ENCODE assay signal across 20 mouse cellular contexts in genomic region chr5:120631892-120632291, GRCm38 (mm10). TPM values are rescaled to one million over a fixed set of nuclear protein-coding genes. Genes with fewer than 3 reads are reported as not detected.
DNase-seq lines count a peak whose midpoint lies in the region; ATAC-seq and TF ChIP-seq lines count a peak whose summit lies in the region.
"Had no signal": no experiment of that assay in that cellular context is flagged by ENCODE, and none has a peak within 500 bp of the region (broad histone marks: within the 10 kb centered on the region; RNA-seq: fewer than 3 reads in every experiment).

No protein-coding gene starts in this region.

- peaks cover 12% of the 10 kb centered on the region for H3K36me3 ChIP-seq in midbrain, postnatal 0 days (ENCODE audit: insufficient read depth, low read length)
- H3K36me3 ChIP-seq in midbrain, embryonic 13.5 days: peaks cover 17% of the 10 kb centered on the region
- peaks cover 4% of the 10 kb centered on the region; the same call in 1 of the 2 replicates for H3K36me3 ChIP-seq in splenic B cell, adult 2 months (ENCODE audit: control insufficient read depth, insufficient read depth, low read length, poor library complexity, severe bottlenecking)

- H3K9me3 ChIP-seq in midbrain, postnatal 0 days (ENCODE audit: low read length): no peaks in the 10 kb centered on the region
- no peaks in the 10 kb centered on the region for H3K9me3 ChIP-seq in midbrain, embryonic 13.5 days
- H3K9me3 ChIP-seq: forebrain, embryonic 15.5 days; heart, embryonic 13.5 days had no signal

- H3K4me1 ChIP-seq in midbrain, postnatal 0 days (ENCODE audit: insufficient read depth, low read length): no peaks in the 10 kb centered on the region
- peaks cover 18% of the 10 kb centered on the region for H3K4me1 ChIP-seq in midbrain, embryonic 13.5 days (replicated peaks)
- H3K4me1 ChIP-seq: limb, embryonic 12.5 days had no signal

- peak; percentile 50 for TF ChIP-seq CTCF in layer of hippocampus, adult 2 months (conservative IDR thresholded peaks at IDR 0.05)
- peak; percentile 52 for TF ChIP-seq CTCF in midbrain, postnatal 0 days (IDR thresholded peaks at IDR 0.05)

- no peaks in the 10 kb centered on the region for H3K27me3 ChIP-seq in midbrain, postnatal 0 days (ENCODE audit: insufficient read depth, low read length)
- peaks cover 13% of the 10 kb centered on the region for H3K27me3 ChIP-seq in midbrain, embryonic 13.5 days
- H3K27me3 ChIP-seq in splenic B cell, adult 2 months (ENCODE audit: control insufficient read depth, insufficient read depth, low read length, poor library complexity, severe bottlenecking): no peaks in the 10 kb centered on the region
- H3K27me3 ChIP-seq: forebrain, embryonic 15.5 days had no signal

- no peak overlapping the region for H3K27ac ChIP-seq in layer of hippocampus, adult 2 months
- no peak overlapping the region for H3K27ac ChIP-seq in midbrain, postnatal 0 days (ENCODE audit: low read depth, low read length)
- no peak overlapping the region for H3K27ac ChIP-seq in midbrain, embryonic 13.5 days
- H3K27ac ChIP-seq: forebrain, embryonic 15.5 days; heart, embryonic 13.5 days had no signal

- DNase-seq in layer of hippocampus, adult 2 months (ENCODE audit: low spot score in 2 of 2): no peak
- DNase-seq in layer of hippocampus, adult 8-10 months (ENCODE audit: low spot score in 2 of 2): no peak
- DNase-seq in midbrain, postnatal 0 days (ENCODE audit: low spot score): no peak
- peak; percentile 50 for DNase-seq in ZHBTc4 (ENCODE audit: low read depth, low spot score)
- peak; percentile 40 for DNase-seq in splenic B cell, adult 2 months (ENCODE audit: low read depth, low spot score)
- DNase-seq in urinary bladder, postnatal 4 days (ENCODE audit: low spot score in 2 of 2): no peak
- DNase-seq: cerebellum, adult 2 months; heart, postnatal 4 days had no signal

- 91% methylated on average over 5 of the region's 5 CpGs for WGBS in midbrain, postnatal 0 days
- WGBS in midbrain, embryonic 13.5 days: 90% methylated on average over 5 of the region's 5 CpGs

- H3K4me3 ChIP-seq in layer of hippocampus, adult 2 months: no peak overlapping the region
- no peak overlapping the region for H3K4me3 ChIP-seq in midbrain, postnatal 0 days (ENCODE audit: low read depth, low read length)
- no peak overlapping the region for H3K4me3 ChIP-seq in midbrain, embryonic 13.5 days (replicated peaks)
- H3K4me3 ChIP-seq: erythroblast, embryonic 14.5 days; forebrain, embryonic 15.5 days had no signal

- ATAC-seq in midbrain, postnatal 0 days (ENCODE audit: low FRiP score): no peak
- ATAC-seq in midbrain, embryonic 13.5 days: no peak
- ATAC-seq: forebrain, embryonic 15.5 days; midbrain, embryonic 16.5 days had no signal

- H3K9ac ChIP-seq in midbrain, postnatal 0 days (replicated peaks; ENCODE audit: low read length, poor library complexity, severe bottlenecking): no peak overlapping the region
- H3K9ac ChIP-seq in midbrain, embryonic 13.5 days (replicated peaks): no peak overlapping the region
- H3K9ac ChIP-seq: forebrain, embryonic 15.5 days had no signal

- no peak overlapping the region for H3K4me2 ChIP-seq in midbrain, postnatal 0 days (ENCODE audit: low read depth, low read length, poor library complexity, severe bottlenecking)
- no peak overlapping the region for H3K4me2 ChIP-seq in midbrain, embryonic 13.5 days (replicated peaks)

RNA-seq across cellular contexts. Expression of gene Cfap73, which starts 2.1 kb away (rescaled TPM):
- total RNA-seq in layer of hippocampus, adult 2 months (2021): under 1 TPM in 1 of 2 experiments, not detected in 1; 0.39 TPM
- total RNA-seq in layer of hippocampus, adult 8-10 months (2022): under 1 TPM in 2 of 4 experiments, not detected in 2; 0.50 to 0.56 TPM
- 0.38 and 0.60 TPM in 2 replicates for total RNA-seq in midbrain, postnatal 0 days (2014; rRNA removed)
- 0.62 and 0.74 TPM in 2 replicates for polyA plus RNA-seq in midbrain, postnatal 0 days (2015; fragmentation: Nextera tagmentation; extraction: Ambion mirVana)
- not detected in 2 replicates for polyA plus RNA-seq in midbrain, embryonic 13.5 days (2015; fragmentation: Nextera tagmentation; extraction: Ambion mirVana)
- total RNA-seq: granulocyte monocyte progenitor cell, adult 5-6 weeks; heart, postnatal 4 days had no signal
- polyA plus RNA-seq: adrenal gland, adult 2 months; embryonic facial prominence, embryonic 11.5 days; erythroblast, embryonic 14.5 days; heart, embryonic 13.5 days; kidney, embryonic 14.5 days; large intestine, adult 2 months; limb, embryonic 12.5 days; neural tube, embryonic 11.5 days had no signal

RNA-seq across cellular contexts. Expression of gene Rasal1, which starts 16.7 kb away (rescaled TPM):
- total RNA-seq in layer of hippocampus, adult 2 months (2021): 10 to 100 TPM; 91.9 to 96.6 TPM
- 100 to 1,000 TPM in 2 of 4 experiments, 10 to 100 TPM in 2; 84.4 to 112 (median 96.9) TPM for total RNA-seq in layer of hippocampus, adult 8-10 months (2022)
- total RNA-seq in midbrain, postnatal 0 days (2014; rRNA removed): 18.1 and 24.7 TPM in 2 replicates
- polyA plus RNA-seq in midbrain, postnatal 0 days (2015; fragmentation: Nextera tagmentation; extraction: Ambion mirVana): 8.2 and 9.9 TPM in 2 replicates
- 0.15 TPM in 1 of 2 replicates, not detected in the other for polyA plus RNA-seq in midbrain, embryonic 13.5 days (2015; fragmentation: Nextera tagmentation; extraction: Ambion mirVana)
- total RNA-seq: granulocyte monocyte progenitor cell, adult 5-6 weeks had no signal
- polyA plus RNA-seq: neural tube, embryonic 11.5 days had no signal

RNA-seq across cellular contexts. Expression of gene Ddx54, which starts 19.4 kb away (rescaled TPM):
- total RNA-seq in layer of hippocampus, adult 2 months (2021): 10 to 100 TPM; 36.8 to 37.2 TPM
- 10 to 100 TPM; 32.8 to 37.1 (median 35.7) TPM for total RNA-seq in layer of hippocampus, adult 8-10 months (2022)
- 36.2 and 37.8 TPM in 2 replicates for total RNA-seq in midbrain, postnatal 0 days (2014; rRNA removed)
- 31.7 and 32.6 TPM in 2 replicates for polyA plus RNA-seq in midbrain, postnatal 0 days (2015; fragmentation: Nextera tagmentation; extraction: Ambion mirVana)
- 43.9 and 44.3 TPM in 2 replicates for polyA plus RNA-seq in midbrain, embryonic 13.5 days (2015; fragmentation: Nextera tagmentation; extraction: Ambion mirVana)

RNA-seq across cellular contexts. Expression of gene Rita1, which starts 19.5 kb away (rescaled TPM):
- 10 to 100 TPM; 23.7 to 28.0 TPM for total RNA-seq in layer of hippocampus, adult 2 months (2021)
- 10 to 100 TPM; 22.1 to 27.3 (median 24.7) TPM for total RNA-seq in layer of hippocampus, adult 8-10 months (2022)
- 32.3 and 43.6 TPM in 2 replicates for total RNA-seq in midbrain, postnatal 0 days (2014; rRNA removed)
- 31.4 and 33.9 TPM in 2 replicates for polyA plus RNA-seq in midbrain, postnatal 0 days (2015; fragmentation: Nextera tagmentation; extraction: Ambion mirVana)
- 23.0 and 23.9 TPM in 2 replicates for polyA plus RNA-seq in midbrain, embryonic 13.5 days (2015; fragmentation: Nextera tagmentation; extraction: Ambion mirVana)

RNA-seq across cellular contexts. Expression of gene Iqcd, which starts 43.1 kb away (rescaled TPM):
- total RNA-seq in layer of hippocampus, adult 2 months (2021): 1 to 10 TPM in 1 of 2 experiments, under 1 TPM in 1; 1.00 to 1.2 TPM
- 1 to 10 TPM; 1.2 to 1.6 (median 1.5) TPM for total RNA-seq in layer of hippocampus, adult 8-10 months (2022)
- total RNA-seq in midbrain, postnatal 0 days (2014; rRNA removed): 0.94 and 1.3 TPM in 2 replicates
- 0.86 and 1.5 TPM in 2 replicates for polyA plus RNA-seq in midbrain, postnatal 0 days (2015; fragmentation: Nextera tagmentation; extraction: Ambion mirVana)
- 1.4 and 2.0 TPM in 2 replicates for polyA plus RNA-seq in midbrain, embryonic 13.5 days (2015; fragmentation: Nextera tagmentation; extraction: Ambion mirVana)
- total RNA-seq: granulocyte monocyte progenitor cell, adult 5-6 weeks; heart, postnatal 4 days had no signal

Comparison
In these comparisons a context has a peak if more than half of its experiments do, and no peak if none do; other contexts are left out.
1. DNase-seq: peak in ZHBTc4 (single experiment) and splenic B cell, adult 2 months (single experiment); none in layer of hippocampus, adult 2 months (0 of 2), layer of hippocampus, adult 8-10 months (0 of 2), midbrain, postnatal 0 days (single experiment) and urinary bladder, postnatal 4 days (0 of 2).